ENCODE assay signal across 12 mouse cellular contexts in the genomic region with DNA sequence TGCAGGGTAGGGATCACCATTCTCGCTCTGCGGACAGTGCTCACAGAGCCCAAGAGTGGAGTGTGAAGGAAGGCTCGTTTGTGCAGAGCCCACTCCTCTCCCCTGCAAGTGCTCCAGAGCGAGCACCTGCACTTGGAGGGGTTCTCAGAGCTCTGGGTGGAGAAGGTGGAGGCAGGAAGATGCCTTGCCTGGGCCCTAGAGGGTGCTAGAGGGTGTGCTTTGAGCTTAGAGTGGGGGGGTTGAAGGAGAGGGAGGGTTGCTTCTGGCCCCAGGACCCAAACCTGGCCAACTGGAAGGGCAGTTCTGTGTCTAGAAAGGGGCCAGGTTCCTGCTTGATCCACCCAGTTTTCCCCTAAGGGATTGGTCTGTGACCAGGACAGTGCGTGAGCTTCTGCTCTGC. TPM values are rescaled to one million over a fixed set of nuclear protein-coding genes. Genes with fewer than 3 reads are reported as not detected.
DNase-seq lines count a peak whose midpoint lies in the region; ATAC-seq and TF ChIP-seq lines count a peak whose summit lies in the region.
"Had no signal": no experiment of that assay in that cellular context is flagged by ENCODE, and none has a peak within 500 bp of the region (broad histone marks: within the 10 kb centered on the region; RNA-seq: fewer than 3 reads in every experiment).

No protein-coding gene starts in this region.

- ATAC-seq in granulocyte monocyte progenitor cell, adult 5-6 weeks (replicated peaks; ENCODE audit: poor library complexity, severe bottlenecking) = no peak; the same call in 1 of the 2 replicates
- ATAC-seq: activated CD4-positive, CD25-positive, alpha-beta regulatory T cell, adult 4 months had no signal

- peak; percentile 82 for TF ChIP-seq CTCF in layer of hippocampus, adult 2 months (conservative IDR thresholded peaks at IDR 0.05)

- no peak overlapping the region for H3K27ac ChIP-seq in layer of hippocampus, adult 2 months
- H3K27ac ChIP-seq: lung, embryonic 15.5 days had no signal

- DNase-seq in embryo, embryonic 11 days = peak; percentile 24
- DNase-seq in embryo, embryonic 10.5 days (ENCODE audit: low spot score) = no peak
- peak in 1 of 2 experiments; percentile 49 for DNase-seq in layer of hippocampus, adult 2 months (ENCODE audit: low spot score in 2 of 2)
- no peak for DNase-seq in layer of hippocampus, adult 11-12 months (ENCODE audit: low spot score)
- peak; percentile 34 for DNase-seq in thymus, postnatal 4 days
- no peak for DNase-seq in thymus, postnatal 14 days
- no peak for DNase-seq in B cell, adult 2 months
- DNase-seq: kidney, adult 18-20 months had no signal

- no peak overlapping the region for H3K4me3 ChIP-seq in layer of hippocampus, adult 2 months
- H3K4me3 ChIP-seq: lung, embryonic 15.5 days; myocyte had no signal

RNA-seq across cellular contexts. Expression of a gene that starts 51.5 kb away (rescaled TPM):
- total RNA-seq in layer of hippocampus, adult 2 months (2021) = 1 to 10 TPM in 1 of 2 experiments, under 1 TPM in 1; 0.64 to 2.5 TPM
- total RNA-seq in granulocyte monocyte progenitor cell, adult 5-6 weeks (2014; fragmentation: Nextera tagmentation) = not detected in 2 replicates
- not detected in 2 replicates for total RNA-seq in granulocyte monocyte progenitor cell, adult 5-6 weeks (2017)

Comparison
In these comparisons a context has a peak if more than half of its experiments do, and no peak if none do; other contexts are left out.
1. DNase-seq: peak in embryo, embryonic 11 days (single experiment) and thymus, postnatal 4 days (single experiment); none in embryo, embryonic 10.5 days (single experiment), layer of hippocampus, adult 11-12 months (single experiment), thymus, postnatal 14 days (single experiment) and B cell, adult 2 months (0 of 2).